Mouse (Mus musculus) limb, embryonic 14.5 days (tissue): ENCODE measurements around the gene Gnaq. TPM values are rescaled to one million over a fixed set of nuclear protein-coding genes. Genes with fewer than 3 reads are reported as not detected.

Experiments
- ATAC-seq: fragments of 200-750 bp; cut with Nextera tagmentation; 2 replicates; pipeline ENCODE4 v1.8.0; 2017; ENCODE audit warnings: low read depth, moderate number of reproducible peaks, moderate TSS enrichment; ENCODE audit not compliant: low FRiP score
- DNase-seq: peaks from one replicate; pipeline ENCODE4 v3.0.0-alpha.2; 2015; ENCODE audit warnings: low spot score
- H3K27ac ChIP-seq: fragments of 300-500 bp; sonication (generic); replicated peaks from 2 replicates; pipeline ENCODE4 v1.5.1; 2014; ENCODE audit warnings: low read depth, mild to moderate bottlenecking, low read length, moderate library complexity, mixed read lengths
- H3K27me3 ChIP-seq: fragments of 300-500 bp; sonication (generic); 2 replicates; pipeline ENCODE4 v1.6.1; 2014; ENCODE audit warnings: low read length, mixed read lengths; ENCODE audit not compliant: control insufficient read depth, insufficient read depth
- H3K36me3 ChIP-seq: fragments of 300-500 bp; sonication (generic); 2 replicates; pipeline ENCODE4 v1.6.1; 2014; ENCODE audit warnings: mild to moderate bottlenecking, low read length, moderate library complexity, mixed read lengths; ENCODE audit not compliant: control insufficient read depth, insufficient read depth
- H3K4me1 ChIP-seq: fragments of 300-500 bp; sonication (generic); 2 replicates; pipeline ENCODE4 v1.6.1; 2014; ENCODE audit warnings: antibody characterized with exemption, low read length, mixed read lengths; ENCODE audit not compliant: control insufficient read depth, insufficient read depth
- H3K4me2 ChIP-seq: fragments of 300-500 bp; sonication (generic); replicated peaks from 2 replicates; pipeline ENCODE4 v1.6.1; 2014; ENCODE audit warnings: low read depth, mild to moderate bottlenecking, low read length, moderate library complexity; ENCODE audit not compliant: severe bottlenecking
- H3K4me3 ChIP-seq: fragments of 300-500 bp; sonication (generic); replicated peaks from 2 replicates; pipeline ENCODE4 v1.5.1; 2014; ENCODE audit warnings: low read length
- H3K9ac ChIP-seq: fragments of 300-500 bp; sonication (generic); 2 replicates; pipeline ENCODE4 v1.6.1; 2014; ENCODE audit warnings: mild to moderate bottlenecking, low read depth, low read length, moderate library complexity; ENCODE audit not compliant: severe bottlenecking
- H3K9me3 ChIP-seq: fragments of 300-500 bp; sonication (generic); 2 replicates; pipeline ENCODE4 v1.6.1; 2016; ENCODE audit warnings: low read length; ENCODE audit not compliant: control insufficient read depth
- POLR2A ChIP-seq: fragments of 200-500 bp; IDR thresholded peaks from 2 replicates; pipeline ENCODE4 v1.8.0; 2012; ENCODE audit warnings: inconsistent platforms, mild to moderate bottlenecking, moderate library complexity, borderline replicate concordance; ENCODE audit not compliant: insufficient read depth, insufficient read length; ENCODE audit errors: extremely low read depth
- WGBS: fragments of 180-500 bp; shearing (Covaris S2); extraction: QIAGEN DNeasy Blood & Tissue Kit; methylation state at CpG from one replicate; pipeline ENCODE4 v1.1.7; 2014; 5-methylcytosine and 5-hydroxymethylcytosine counted together
- polyA plus RNA-seq, 2 experiments: library from polyadenylated mRNA; depleted of rRNA in 1 of 2; stranded (reverse) in 1 of 2; unstranded in 1 of 2; fragments of >200 nt; fragmentation: Nextera tagmentation in 1 of 2; extraction: Ambion mirVana in 1 of 2; gene quantifications; 2 replicates each; pipeline versions ENCODE4 v1.2.1 to v1.2.3; 2012 to 2014

Gene Gnaq
- polyA plus RNA-seq, 2 experiments: 16.6 to 23.4 TPM

- Histone ChIP-seq H3K4me1 (0 out of 2 replicates have a peak, but pooled peaks cover 5% of the 10 kb centered on the region), H3K4me2 (no peak overlapping the region), H3K36me3 (peaks cover 9% of the 10 kb centered on the region), H3K27me3 (no peaks in the 10 kb centered on the region), H3K9ac (no peak overlapping the region), H3K27ac (no peak overlapping the region), H3K9me3 (no peaks in the 10 kb centered on the region), H3K4me3 (no peak overlapping the region)
- no peak for TF ChIP-seq POLR2A
- 91% methylated on average over 2 of the region's 2 CpGs for WGBS
- ATAC-seq (no peak), DNase-seq (no peak)
Measured at GRCm38 (mm10) chr19:16215430-16216016, 82.9 kb downstream of the Gnaq start.

- DNase-seq: no peak
- H3K27ac ChIP-seq: no peak overlapping the region
- no peak for TF ChIP-seq POLR2A
- H3K4me1 ChIP-seq: peaks cover 3% of the 10 kb centered on the region; the same call in 1 of the 2 replicates
- peaks cover 9% of the 10 kb centered on the region for H3K36me3 ChIP-seq
- no peak overlapping the region for H3K4me3 ChIP-seq
- H3K4me2 ChIP-seq: no peak overlapping the region
- no peaks in the 10 kb centered on the region for H3K27me3 ChIP-seq
- WGBS: 84% methylated on average over 4 of the region's 4 CpGs
- H3K9me3 ChIP-seq: no peaks in the 10 kb centered on the region
- ATAC-seq: no peak
- no peak overlapping the region for H3K9ac ChIP-seq
Measured at GRCm38 (mm10) chr19:16219978-16220377, 87.3 kb downstream of the Gnaq start.

GRCm38 (mm10) chr19:16222526-16222925 lies 89.9 kb downstream of the Gnaq start:
- Histone ChIP-seq H3K27ac (no peak overlapping the region), H3K9me3 (no peaks in the 10 kb centered on the region), H3K27me3 (no peaks in the 10 kb centered on the region), H3K4me2 (no peak overlapping the region), H3K36me3 (peaks cover 17% of the 10 kb centered on the region), H3K4me3 (no peak overlapping the region), H3K9ac (no peak overlapping the region), H3K4me1 (peaks cover 3% of the 10 kb centered on the region; the same call in 1 of the 2 replicates)
- ATAC-seq (no peak), DNase-seq (no peak)
- WGBS: 57% methylated on average over 3 of the region's 3 CpGs
- TF ChIP-seq POLR2A: no peak

- no peak overlapping the region for H3K27ac ChIP-seq
- peaks cover 3% of the 10 kb centered on the region; the same call in 1 of the 2 replicates for H3K4me1 ChIP-seq
- H3K36me3 ChIP-seq: peaks cover 17% of the 10 kb centered on the region
- no peaks in the 10 kb centered on the region for H3K27me3 ChIP-seq
- no peak for TF ChIP-seq POLR2A
- no peak overlapping the region for H3K9ac ChIP-seq
- no peak overlapping the region for H3K4me2 ChIP-seq
- no peaks in the 10 kb centered on the region for H3K9me3 ChIP-seq
- H3K4me3 ChIP-seq: no peak overlapping the region
- DNase-seq: no peak
- 96% methylated on average over 3 of the region's 3 CpGs for WGBS
- no peak for ATAC-seq
Measured at GRCm38 (mm10) chr19:16223126-16223525, 90.5 kb downstream of the Gnaq start.

GRCm38 (mm10) chr19:16224831-16225230 lies 92.2 kb downstream of the Gnaq start:
- H3K27me3 ChIP-seq: no peaks in the 10 kb centered on the region
- no peak overlapping the region for H3K4me2 ChIP-seq
- H3K9ac ChIP-seq: no peak overlapping the region
- no peaks in the 10 kb centered on the region for H3K9me3 ChIP-seq
- ATAC-seq: no peak
- WGBS: 77% methylated on average over 2 of the region's 2 CpGs
- H3K27ac ChIP-seq: no peak overlapping the region
- H3K4me3 ChIP-seq: no peak overlapping the region
- peaks cover 12% of the 10 kb centered on the region for H3K36me3 ChIP-seq
- DNase-seq: no peak
- no peak for TF ChIP-seq POLR2A
- H3K4me1 ChIP-seq: peaks cover 3% of the 10 kb centered on the region; the same call in 1 of the 2 replicates
